Mouse (Mus musculus) cerebellum, adult 2 months (tissue): ENCODE data around the gene Arl6ip5.

ENCODE experiments used
- CTCF ChIP-seq: fragments of 200-500 bp; IDR thresholded peaks from 2 replicates; pipeline ENCODE4 v1.5.1; 2011; ENCODE audit warnings: low read depth, mild to moderate bottlenecking, control low read depth, low read length, moderate library complexity, borderline replicate concordance; ENCODE audit not compliant: insufficient read depth
- POLR2A ChIP-seq: fragments of 200-500 bp; IDR thresholded peaks from 2 replicates; pipeline ENCODE4 v1.6.1; 2011; ENCODE audit warnings: low read length, control low read depth, borderline replicate concordance; ENCODE audit not compliant: insufficient read depth

GRCm38 (mm10) chr6:97278878-97279277 is 68.4 kb downstream of the Arl6ip5 start:
- TF ChIP-seq CTCF = no peak
- no peak for TF ChIP-seq POLR2A
